Mouse (Mus musculus): ENCODE data around the gene Nktr. TPM values are rescaled to one million over a fixed set of nuclear protein-coding genes. Genes with fewer than 3 reads are reported as not detected.

Nktr gene
- polyA plus RNA-seq, 1 experiment from 2014 or later: 43.6 TPM

GRCm38 (mm10) chr9:121709898-121710583, 8.9 kb upstream of the Nktr start, which contains the start of gene Ss18l2:
Gene Ss18l2, plus strand, starts transcription at chr9:121710329.
- Histone ChIP-seq H3K4me1 (ENCODE audit: insufficient read depth, low read depth, low read length) (peaks cover 8% of the 10 kb centered on the region; the same call in 1 of the 2 replicates), H3K4me3 (ENCODE audit: low read depth, low read length) (peak within 1 kb of the TSS; percentile 87), H3K4me2 (replicated peaks; ENCODE audit: low read depth, low read length) (peak within 1 kb of the TSS; percentile 77), H3K9me3 (ENCODE audit: low read length) (no peaks in the 10 kb centered on the region), H3K9ac (replicated peaks; ENCODE audit: low read depth) (peak within 1 kb of the TSS; percentile 90), H3K27me3 (replicated peaks; ENCODE audit: insufficient read depth, low read length) (no peaks in the 10 kb centered on the region), H3K27ac (ENCODE audit: low read length) (peak within 1 kb of the TSS; percentile 95), H3K36me3 (ENCODE audit: insufficient read depth, low read length) (no peaks in the 10 kb centered on the region; the same call in 1 of the 2 replicates)
- TF ChIP-seq CTCF (IDR thresholded peaks at IDR 0.05) (no peak), EP300 (IDR thresholded peaks at IDR 0.05) (no peak)
- ATAC-seq (peak; percentile 99), DNase-seq (ENCODE audit: low spot score) (peak; percentile 99)
- 5% methylated on average over 28 of the region's 37 CpGs for WGBS

GRCm38 (mm10) chr9:121710584-121710975, 8.4 kb upstream of the Nktr start:
- TF ChIP-seq EP300 (IDR thresholded peaks at IDR 0.05) (no peak), CTCF (IDR thresholded peaks at IDR 0.05) (no peak)

DNA sequence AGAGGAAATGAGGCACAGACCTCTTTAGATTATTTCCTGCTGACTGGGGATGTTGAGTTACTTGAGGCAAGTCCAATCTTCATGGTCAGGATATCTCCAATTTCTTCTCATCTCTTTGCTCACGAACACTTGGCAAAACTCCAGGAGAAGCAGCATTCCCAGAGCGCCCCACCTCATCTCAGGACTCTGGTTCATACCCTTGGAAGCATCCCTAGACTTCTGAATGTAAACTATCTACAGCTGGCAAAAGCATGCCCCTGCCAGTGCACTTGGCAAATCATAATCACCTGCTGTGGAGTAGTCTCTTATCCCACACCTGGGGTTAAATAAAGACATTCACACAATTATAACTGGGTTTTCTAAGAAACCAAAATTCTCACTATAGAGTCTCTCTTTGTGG, 1.9 kb upstream of the Nktr start:
- no peak overlapping the region for H3K9ac ChIP-seq (replicated peaks; ENCODE audit: low read depth)
- H3K4me3 ChIP-seq (ENCODE audit: low read depth, low read length): no peak overlapping the region
- ATAC-seq (no peak), DNase-seq (ENCODE audit: low spot score) (no peak)
- no peaks in the 10 kb centered on the region; the same call in 1 of the 2 replicates for H3K36me3 ChIP-seq (ENCODE audit: insufficient read depth, low read length)
- H3K4me1 ChIP-seq (ENCODE audit: insufficient read depth, low read depth, low read length): peaks cover 6% of the 10 kb centered on the region; the same call in 1 of the 2 replicates
- no peak overlapping the region for H3K27ac ChIP-seq (ENCODE audit: low read length)
- 60% methylated on average over 2 of the region's 2 CpGs for WGBS
- H3K4me2 ChIP-seq (replicated peaks; ENCODE audit: low read depth, low read length): no peak overlapping the region
- no peaks in the 10 kb centered on the region for H3K27me3 ChIP-seq (replicated peaks; ENCODE audit: insufficient read depth, low read length)
- no peaks in the 10 kb centered on the region for H3K9me3 ChIP-seq (ENCODE audit: low read length)
- TF ChIP-seq EP300 (IDR thresholded peaks at IDR 0.05): no peak
- TF ChIP-seq CTCF (IDR thresholded peaks at IDR 0.05): no peak

More at GRCm38 (mm10) chr9:121710584-121710975, 8.4 kb upstream of the Nktr start:
- no peaks in the 10 kb centered on the region for H3K9me3 ChIP-seq (ENCODE audit: low read length)
- H3K4me3 ChIP-seq (ENCODE audit: low read depth, low read length): peak overlapping the region; percentile 87
- peak; percentile 57 for ATAC-seq
- H3K4me1 ChIP-seq (ENCODE audit: insufficient read depth, low read depth, low read length): peaks cover 8% of the 10 kb centered on the region; the same call in 1 of the 2 replicates
- H3K36me3 ChIP-seq (ENCODE audit: insufficient read depth, low read length): no peaks in the 10 kb centered on the region; the same call in 1 of the 2 replicates
- H3K27ac ChIP-seq (ENCODE audit: low read length): peak overlapping the region; percentile 95
- DNase-seq (ENCODE audit: low spot score): peak; percentile 75
- H3K27me3 ChIP-seq (replicated peaks; ENCODE audit: insufficient read depth, low read length): no peaks in the 10 kb centered on the region
- 1% methylated on average over 18 of the region's 18 CpGs for WGBS
- peak overlapping the region; percentile 77 for H3K4me2 ChIP-seq (replicated peaks; ENCODE audit: low read depth, low read length)
- peak overlapping the region; percentile 90 for H3K9ac ChIP-seq (replicated peaks; ENCODE audit: low read depth)

DNA sequence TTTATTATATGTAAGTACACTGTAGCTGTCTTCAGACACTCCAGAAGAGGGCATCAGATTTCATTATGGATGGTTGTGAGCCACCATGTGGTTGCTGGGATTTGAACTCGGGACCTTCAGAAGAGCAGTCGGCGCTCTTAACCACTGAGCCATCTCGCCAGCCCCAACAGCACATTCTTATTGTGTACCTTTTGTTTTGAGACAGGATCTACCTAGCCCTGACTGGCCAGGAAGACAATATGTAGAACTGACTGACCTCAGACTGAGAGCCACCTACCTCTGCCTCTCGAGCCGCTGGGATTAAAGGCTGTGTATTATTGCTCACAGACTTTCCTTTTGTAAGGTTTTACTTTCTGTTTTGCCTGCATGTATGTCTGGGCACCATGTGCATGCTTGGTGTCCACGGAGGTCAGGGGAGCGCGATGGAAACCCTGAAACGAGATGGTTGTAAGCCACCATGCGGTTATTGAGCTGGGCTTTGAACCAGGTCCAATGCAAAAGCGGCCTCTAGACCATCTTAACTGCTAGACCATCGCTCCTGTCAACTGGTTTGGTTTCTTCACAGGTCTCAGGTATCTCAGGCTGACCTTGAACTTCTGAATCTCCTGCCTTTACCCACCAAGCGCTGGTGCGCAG, 781 bp upstream of the Nktr start:
- 0 out of 2 replicates have a peak overlapping the region, but pooled peaks have one; percentile 9 for H3K9ac ChIP-seq (replicated peaks; ENCODE audit: low read depth)
- H3K4me3 ChIP-seq (ENCODE audit: low read depth, low read length): peak overlapping the region; percentile 89
- peak overlapping the region; percentile 98 for H3K27ac ChIP-seq (ENCODE audit: low read length)
- H3K4me1 ChIP-seq (ENCODE audit: insufficient read depth, low read depth, low read length): peaks cover 6% of the 10 kb centered on the region; the same call in 1 of the 2 replicates
- TF ChIP-seq CTCF (IDR thresholded peaks at IDR 0.05) (no peak), EP300 (IDR thresholded peaks at IDR 0.05) (no peak)
- DNase-seq (ENCODE audit: low spot score) (peak; percentile 50), ATAC-seq (no peak)
- H3K36me3 ChIP-seq (ENCODE audit: insufficient read depth, low read length): no peaks in the 10 kb centered on the region
- WGBS: 62% methylated on average over 15 of the region's 15 CpGs
- no peaks in the 10 kb centered on the region for H3K27me3 ChIP-seq (replicated peaks; ENCODE audit: insufficient read depth, low read length)
- H3K9me3 ChIP-seq (ENCODE audit: low read length): no peaks in the 10 kb centered on the region
- peak overlapping the region; percentile 40 for H3K4me2 ChIP-seq (replicated peaks; ENCODE audit: low read depth, low read length)

GRCm38 (mm10) chr9:121719347-121720331, 670 bp downstream of the Nktr start:
- under 1% methylated on average over 58 of the region's 87 CpGs for WGBS
- Histone ChIP-seq H3K27ac (ENCODE audit: low read length) (peak overlapping the region; percentile 98), H3K4me3 (ENCODE audit: low read depth, low read length) (peak overlapping the region; percentile 89), H3K36me3 (ENCODE audit: insufficient read depth, low read length) (no peaks in the 10 kb centered on the region), H3K9me3 (ENCODE audit: low read length) (no peaks in the 10 kb centered on the region), H3K9ac (replicated peaks; ENCODE audit: low read depth) (peak overlapping the region; percentile 94), H3K4me2 (replicated peaks; ENCODE audit: low read depth, low read length) (peak overlapping the region; percentile 61), H3K4me1 (ENCODE audit: insufficient read depth, low read depth, low read length) (peaks cover 6% of the 10 kb centered on the region; the same call in 1 of the 2 replicates), H3K27me3 (replicated peaks; ENCODE audit: insufficient read depth, low read length) (no peaks in the 10 kb centered on the region)
- DNase-seq (ENCODE audit: low spot score) (peak; percentile 59), ATAC-seq (peak; percentile 36)
- no peak for TF ChIP-seq EP300 (IDR thresholded peaks at IDR 0.05)
- TF ChIP-seq CTCF (IDR thresholded peaks at IDR 0.05): 0 out of 2 replicates have a peak, but pooled peaks have one; percentile 4
